Mouse (Mus musculus) olfactory bulb, adult 2 months (tissue): ENCODE data around the gene Zfp879.

ENCODE experiments used
- CTCF ChIP-seq: fragments of 200-500 bp; IDR thresholded peaks from 2 replicates; pipeline ENCODE4 v1.5.1; 2012; ENCODE audit warnings: low read depth, mild to moderate bottlenecking, low read length, moderate library complexity; ENCODE audit not compliant: insufficient read depth
- POLR2A ChIP-seq: fragments of 200-500 bp; IDR thresholded peaks from 2 replicates; pipeline ENCODE4 v1.6.1; 2012; ENCODE audit warnings: mild to moderate bottlenecking, low read depth, low read length, moderate library complexity; ENCODE audit not compliant: insufficient read depth

DNA sequence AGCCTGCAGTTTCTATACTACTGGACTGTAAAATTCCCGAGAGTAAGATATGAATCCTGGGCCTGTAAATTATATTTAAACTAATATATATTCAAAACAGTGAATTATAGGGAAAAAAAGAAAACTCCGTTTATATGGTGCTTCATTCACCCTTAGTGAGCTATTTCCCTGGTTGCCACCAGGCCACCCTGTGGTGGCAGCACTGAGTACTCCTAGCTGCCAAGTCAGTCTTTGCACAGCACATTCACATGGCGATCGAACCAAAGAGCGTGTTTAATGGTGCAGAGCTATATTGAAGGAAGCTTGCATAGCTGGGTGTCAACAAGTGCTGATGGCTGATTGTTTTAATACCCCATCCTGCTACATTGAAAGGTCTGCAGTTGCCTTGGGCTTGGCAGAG is 5.7 kb upstream of the Zfp879 start:
- TF ChIP-seq POLR2A (no peak), CTCF (no peak)
